Mouse (Mus musculus): Measurements from ENCODE around the gene Gja10.

- TF ChIP-seq CTCF (IDR thresholded peaks at IDR 0.05; ENCODE audit: borderline replicate concordance, insufficient read depth, low read depth, low read length): no peak
- no peak for TF ChIP-seq POLR2A (IDR thresholded peaks at IDR 0.05; ENCODE audit: borderline replicate concordance, insufficient read depth, low read length)
Measured at GRCm38 (mm10) chr4:32584181-32584580, 18.4 kb downstream of the Gja10 start.

Measured in cerebellum, adult 2 months (tissue).